Mouse (Mus musculus) skeletal muscle tissue, adult 2 months (tissue): ENCODE results near the gene Cnst.
"Not testable (repeated sequence)": the region's sequence is repeated elsewhere in the genome, so short reads cannot be mapped to it uniquely, and the experiment has no call there.

Experiments used
- DNase-seq: peaks from one replicate; pipeline ENCODE4 v3.0.0-alpha.2; 2012; ENCODE audit warnings: low read depth, low spot score

Cnst gene

DNA sequence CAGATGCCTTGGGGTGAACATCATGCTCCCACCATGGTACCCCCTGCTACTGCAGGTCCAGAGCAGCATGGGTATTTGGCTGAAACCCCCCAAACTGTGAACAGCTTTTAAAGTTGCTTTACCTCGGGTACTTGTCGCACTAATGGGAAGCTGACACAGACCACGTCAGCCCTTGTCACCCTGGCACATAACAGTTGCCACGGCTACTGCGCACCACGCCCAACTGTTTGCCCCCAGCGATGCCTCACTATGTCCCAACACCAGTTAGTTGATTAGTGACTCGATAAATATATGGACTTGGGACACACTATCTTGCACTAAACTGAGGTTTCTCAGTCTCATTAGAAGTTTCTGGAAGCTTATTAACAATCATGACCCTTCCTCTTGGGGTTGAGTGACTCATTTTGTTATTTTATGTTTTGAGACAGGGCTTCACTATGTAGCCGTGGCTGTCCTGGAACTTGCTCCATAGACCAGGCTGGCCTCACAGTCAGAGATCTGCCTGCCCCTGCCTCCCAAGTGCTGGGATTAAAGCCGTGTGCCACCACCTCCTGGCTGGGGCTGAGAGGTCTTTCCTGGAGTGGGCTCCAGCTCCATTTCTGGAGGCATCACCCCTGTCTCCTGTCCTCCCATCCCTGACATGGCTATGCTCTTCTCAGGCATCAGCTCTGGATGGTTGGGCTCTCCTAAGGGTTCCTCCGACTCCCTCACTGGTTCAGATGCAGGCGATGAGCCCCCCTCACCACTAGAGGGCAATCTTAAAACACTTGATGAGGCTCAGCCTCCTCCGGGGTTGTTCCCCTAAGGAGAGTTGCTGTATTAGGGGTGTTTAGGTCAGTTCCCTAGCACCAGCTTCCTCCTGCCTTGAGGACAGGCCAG lies 99.2 kb downstream of the Cnst start:
- peak; percentile 70 for DNase-seq

DNA sequence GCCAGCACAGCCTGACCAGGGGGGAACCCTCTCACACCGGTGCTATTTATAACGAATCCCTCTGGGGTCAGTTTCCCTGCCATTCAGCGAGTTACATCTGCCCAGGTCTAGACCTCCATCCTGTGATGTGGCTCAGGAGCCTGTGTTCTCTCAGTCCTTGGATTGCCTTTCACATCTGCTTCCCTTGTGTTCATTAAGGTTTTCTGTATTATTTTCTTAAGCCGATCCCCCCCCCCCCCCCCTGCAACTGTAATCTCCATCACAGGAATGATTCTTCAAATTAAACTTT lies 99.8 kb downstream of the Cnst start:
- no peak for DNase-seq

DNA sequence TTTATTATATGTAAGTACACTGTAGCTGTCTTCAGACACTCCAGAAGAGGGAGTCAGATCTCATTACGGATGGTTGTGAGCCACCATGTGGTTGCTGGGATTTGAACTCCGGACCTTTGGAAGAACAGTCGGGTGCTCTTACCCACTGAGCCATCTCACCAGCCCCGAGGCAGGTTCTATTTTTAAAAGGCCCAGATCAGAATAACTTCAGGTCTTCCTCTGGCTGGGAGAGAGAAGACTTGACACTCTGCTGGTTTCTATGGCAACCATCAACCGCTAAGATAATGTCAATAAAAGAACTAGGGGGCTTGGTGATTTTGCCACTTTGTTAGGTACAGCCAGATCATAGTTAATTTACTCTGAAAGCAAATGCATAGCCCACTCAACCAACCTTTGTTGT lies 102.5 kb downstream of the Cnst start:
- DNase-seq = not testable (repeated sequence)

DNA sequence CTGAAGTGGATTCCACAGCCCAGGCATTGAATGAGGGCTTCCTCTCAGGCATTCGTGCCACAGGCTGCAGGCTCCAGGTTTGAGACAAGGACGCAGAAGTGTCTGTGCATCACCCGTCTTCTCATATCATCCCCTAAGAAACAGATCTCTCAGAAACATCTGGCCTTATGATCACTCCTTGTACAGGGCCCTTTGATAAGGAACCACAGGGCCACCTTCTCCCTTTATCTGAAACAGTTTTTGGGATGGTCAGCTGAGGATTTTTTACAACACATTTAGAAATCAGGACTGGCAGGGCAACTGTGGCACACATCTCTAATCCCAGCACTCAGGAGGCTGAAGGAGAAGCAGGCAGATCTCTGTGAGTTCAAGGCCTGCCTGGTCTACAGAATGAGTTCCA lies 103.2 kb downstream of the Cnst start:
- no peak for DNase-seq

DNA sequence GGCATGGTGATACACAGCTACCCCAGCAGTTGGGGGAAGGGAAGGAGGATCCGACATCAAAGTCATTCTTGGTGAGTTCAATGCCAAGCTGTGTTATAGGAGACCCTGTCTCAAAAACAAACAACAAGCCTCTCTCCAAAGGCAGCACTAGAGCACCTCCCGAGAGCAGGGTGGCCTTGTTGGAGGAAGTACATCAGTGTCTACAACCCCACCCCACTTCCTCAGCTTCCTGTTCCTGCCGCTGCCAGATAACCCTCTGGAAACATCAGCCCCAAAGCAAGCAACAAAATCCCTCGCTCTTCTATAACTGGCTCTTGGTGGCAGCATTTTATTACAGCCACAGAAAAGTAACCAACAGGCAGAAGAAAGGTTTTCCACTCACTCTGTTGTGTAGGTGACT lies 104.1 kb downstream of the Cnst start:
- DNase-seq = no peak

DNA sequence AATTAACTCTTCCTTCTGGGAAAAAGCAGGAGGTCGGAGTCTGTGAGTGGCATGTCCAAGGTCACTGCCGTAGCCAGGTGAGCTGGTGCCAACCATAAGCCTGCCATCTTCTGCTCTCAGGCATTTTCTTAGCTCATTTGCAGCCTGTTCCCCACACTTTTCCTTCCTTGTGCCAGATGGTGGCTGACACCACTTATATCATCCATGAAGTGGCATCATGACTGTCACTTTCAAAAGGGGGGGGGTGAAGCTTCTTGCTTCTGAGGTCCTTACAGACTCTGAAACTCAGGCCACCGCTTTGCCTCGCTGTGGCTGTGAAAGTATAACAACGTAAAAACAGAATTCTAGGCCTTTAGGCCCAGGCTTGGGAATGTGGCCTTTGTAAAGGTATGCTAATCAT lies 105.1 kb downstream of the Cnst start:
- no peak for DNase-seq

DNA sequence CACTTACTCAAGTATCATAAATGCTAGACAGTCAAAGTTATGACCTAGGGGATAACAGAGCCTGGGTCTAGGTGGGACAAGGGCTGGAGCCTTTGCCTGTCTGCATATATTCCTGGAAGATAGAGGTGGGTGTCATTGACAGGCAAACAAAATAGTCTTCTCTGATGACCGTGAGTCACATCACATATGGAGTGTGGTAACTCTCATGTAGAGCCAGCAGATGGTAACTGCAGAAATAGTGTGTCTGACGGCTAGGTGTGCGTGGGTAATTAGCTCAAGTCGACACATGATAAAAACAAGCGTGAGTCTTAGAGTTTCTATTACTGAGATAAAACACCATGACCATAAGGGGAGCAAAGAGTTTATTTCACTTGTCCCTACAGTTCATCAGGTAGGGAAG lies 116.9 kb downstream of the Cnst start:
- DNase-seq = no peak

DNA sequence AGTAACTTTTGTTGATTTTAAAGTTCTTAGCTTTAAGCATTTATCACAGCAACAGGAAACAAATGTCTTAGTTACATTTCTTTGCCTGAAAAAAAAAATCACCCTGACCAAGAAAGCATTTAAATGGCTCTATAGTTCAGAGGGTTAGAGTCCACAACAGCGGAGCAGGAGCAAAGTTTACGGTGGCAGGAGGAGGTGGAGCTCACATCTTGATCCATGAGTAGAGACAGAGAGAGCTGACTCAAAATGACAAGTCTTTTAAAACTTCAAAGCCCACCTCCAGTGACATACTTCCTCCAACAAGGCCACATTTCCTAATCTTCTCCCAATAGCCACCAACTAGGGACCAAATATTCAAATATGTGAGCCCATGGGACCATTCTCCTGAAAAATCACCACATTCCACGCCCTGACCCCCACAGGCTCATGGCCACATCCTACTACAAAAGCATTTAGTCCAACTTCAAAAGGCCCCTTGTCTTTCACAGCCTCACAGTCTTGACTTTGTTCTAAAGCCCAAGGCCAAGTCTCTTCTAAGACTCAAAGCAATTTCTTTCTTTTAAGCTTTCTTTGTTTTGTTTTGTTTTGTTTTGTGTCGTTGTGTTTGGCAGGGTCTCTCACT lies 118.2 kb downstream of the Cnst start:
- no peak for DNase-seq

DNA sequence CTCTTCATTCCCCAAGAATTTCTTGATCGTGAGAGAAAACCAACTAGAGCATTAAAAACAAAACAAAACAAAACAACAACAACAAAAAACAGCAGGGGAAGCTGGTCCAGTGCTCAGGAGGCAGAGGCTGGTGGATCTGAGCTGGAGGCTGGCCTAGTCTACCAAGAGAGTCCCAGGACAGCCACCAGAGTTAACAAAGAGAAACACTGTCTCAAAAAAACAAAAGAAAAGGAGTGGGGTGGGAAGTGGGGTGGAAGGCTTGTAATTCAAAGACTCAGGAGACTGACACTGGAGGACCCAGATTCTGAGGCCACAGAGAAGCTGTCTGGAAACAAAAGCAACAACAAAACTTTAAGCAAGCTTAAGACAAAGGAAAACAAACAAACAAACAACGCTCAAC lies 120.8 kb downstream of the Cnst start:
- no peak for DNase-seq

DNA sequence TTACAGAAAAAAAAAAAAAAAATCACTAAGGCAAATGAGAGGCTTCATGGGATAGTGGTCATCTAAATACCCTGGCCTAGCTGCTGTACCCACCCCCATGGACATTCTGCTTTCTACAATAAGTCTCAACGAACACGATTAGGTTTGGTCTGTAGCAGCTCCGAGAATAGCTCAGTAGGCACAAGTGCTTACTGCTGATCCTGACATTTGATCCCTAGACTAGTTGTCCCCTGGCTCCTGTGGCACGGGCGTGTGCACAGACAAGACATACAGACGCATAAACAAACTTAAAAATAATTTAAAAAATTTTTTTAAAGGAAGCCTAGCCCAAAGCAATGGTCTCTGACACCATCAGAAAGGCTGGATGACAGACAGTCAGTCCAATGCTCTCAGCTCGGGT lies 121.3 kb downstream of the Cnst start:
- peak; percentile 62 for DNase-seq

DNA sequence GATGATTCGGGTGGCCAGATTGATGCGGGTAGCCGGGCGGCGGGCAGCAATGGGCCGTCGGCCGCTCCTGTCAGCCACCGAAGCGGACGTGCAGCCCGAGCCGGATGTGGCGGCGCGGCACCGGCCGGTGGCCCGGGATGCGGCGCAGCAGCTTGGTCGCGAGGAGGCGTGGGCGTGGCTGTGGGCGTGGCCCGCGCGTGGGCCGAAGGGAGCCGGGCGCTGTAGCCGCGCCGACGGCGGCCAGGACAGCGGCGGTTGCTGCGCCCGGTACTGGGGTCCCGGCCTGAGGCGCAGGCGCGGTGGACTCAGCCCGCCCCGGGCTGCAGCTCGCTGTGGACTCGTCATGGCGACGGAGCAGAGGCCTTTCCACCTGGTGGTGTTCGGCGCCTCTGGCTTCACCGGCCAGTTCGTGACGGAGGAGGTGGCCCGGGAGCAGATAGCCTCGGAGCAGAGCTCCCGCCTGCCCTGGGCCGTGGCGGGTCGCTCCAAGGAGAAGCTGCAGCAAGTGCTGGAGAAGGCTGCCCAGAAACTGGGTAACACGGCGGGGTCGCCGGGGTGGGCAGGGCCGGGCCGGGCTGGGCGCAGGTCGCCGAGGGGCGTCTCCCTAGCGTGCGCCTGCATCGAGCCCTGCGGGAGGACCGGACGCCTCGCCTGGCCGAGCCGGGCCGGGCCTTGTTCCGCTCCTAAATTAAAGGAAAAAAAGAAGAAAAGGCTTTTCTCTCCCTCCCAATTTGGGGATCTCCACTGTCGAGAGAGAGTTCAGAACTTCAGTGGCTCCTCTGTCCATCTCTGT lies 122.0 kb downstream of the Cnst start, which contains the start of gene Sccpdh:
TSS of gene Sccpdh (plus strand) at position 198 of the 793 bp plus-strand sequence.
- DNase-seq = peak; percentile 81

DNA sequence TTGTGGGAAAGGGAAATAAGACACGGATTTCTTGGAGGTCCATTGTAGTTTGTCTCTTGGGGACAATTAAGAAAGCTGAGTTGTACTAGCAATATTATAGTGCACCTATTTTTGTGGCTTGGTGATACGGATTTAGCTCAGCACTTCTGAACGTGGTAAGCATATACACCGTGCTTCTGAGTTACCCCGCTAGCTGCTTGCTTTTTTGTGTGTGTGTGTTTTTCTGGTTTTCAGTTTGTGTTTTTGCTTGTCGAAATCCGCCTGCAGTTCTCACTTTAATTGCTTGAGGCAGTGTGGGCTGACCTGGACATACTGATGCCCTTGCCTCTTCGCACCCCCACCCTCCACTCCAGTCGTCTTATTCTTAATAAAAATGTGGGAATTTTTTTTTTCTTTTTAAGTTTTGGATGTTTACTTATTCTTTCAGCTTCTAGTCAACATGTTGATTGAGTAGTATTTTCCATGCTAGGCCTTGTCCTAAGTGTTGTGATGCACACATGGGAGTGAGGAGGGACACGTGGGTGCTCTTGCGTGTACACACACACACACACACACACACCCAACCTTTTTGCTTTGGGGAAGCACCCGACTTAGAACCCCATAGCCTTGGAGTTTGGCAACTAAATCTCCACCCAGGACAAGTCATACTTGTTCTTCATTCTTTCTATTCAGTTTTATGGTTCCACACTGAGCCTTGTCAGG lies 122.8 kb downstream of the Cnst start:
- DNase-seq = no peak

DNA sequence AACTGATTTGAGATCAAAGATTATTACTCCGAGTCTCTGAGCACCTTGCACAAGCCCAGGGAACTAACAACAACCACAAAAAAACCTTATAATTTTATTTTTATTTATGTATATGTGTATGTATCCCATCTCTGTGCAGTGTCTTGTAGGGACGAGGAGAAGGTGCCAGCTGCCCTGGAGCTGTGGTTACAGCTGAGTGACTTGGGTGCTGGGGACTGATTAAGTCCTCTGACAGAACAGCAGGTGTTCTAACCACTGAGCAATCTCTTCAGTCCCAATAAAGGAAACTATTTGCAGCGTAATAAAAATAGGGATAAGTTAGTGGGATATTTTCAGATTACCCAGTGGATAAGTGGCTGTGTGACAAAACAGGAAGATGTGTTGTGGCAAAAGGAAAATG lies 128.2 kb downstream of the Cnst start:
- DNase-seq = no peak

DNA sequence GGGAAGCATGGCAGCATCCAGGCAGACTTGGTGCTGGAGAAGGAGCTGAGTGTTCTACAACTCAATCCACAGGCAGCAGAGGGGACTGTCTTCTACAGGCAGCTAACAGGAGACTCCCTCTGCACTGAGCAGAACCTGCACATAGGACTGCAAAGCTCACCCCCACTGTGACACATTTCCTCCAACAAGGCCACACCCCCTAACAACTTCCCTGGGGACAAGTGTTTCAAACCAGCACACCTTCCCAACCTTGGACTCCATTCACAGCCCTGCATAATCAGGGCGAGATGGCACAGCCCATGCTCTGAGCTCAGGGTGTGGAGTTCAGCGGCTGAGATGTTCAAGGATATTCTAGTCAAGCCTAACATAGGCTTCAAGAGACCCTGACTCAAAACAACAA lies 130.9 kb downstream of the Cnst start:
- no peak for DNase-seq
